Mouse (Mus musculus) kidney, postnatal 4 days (tissue): ENCODE measurements around the gene Slc13a2.

Experiments
- DNase-seq, 2 experiments: peaks; one replicate each; pipeline ENCODE4 v3.0.0; 2021; ENCODE audit warnings: mixed read lengths in 2 of 2

Slc13a2 gene

DNA sequence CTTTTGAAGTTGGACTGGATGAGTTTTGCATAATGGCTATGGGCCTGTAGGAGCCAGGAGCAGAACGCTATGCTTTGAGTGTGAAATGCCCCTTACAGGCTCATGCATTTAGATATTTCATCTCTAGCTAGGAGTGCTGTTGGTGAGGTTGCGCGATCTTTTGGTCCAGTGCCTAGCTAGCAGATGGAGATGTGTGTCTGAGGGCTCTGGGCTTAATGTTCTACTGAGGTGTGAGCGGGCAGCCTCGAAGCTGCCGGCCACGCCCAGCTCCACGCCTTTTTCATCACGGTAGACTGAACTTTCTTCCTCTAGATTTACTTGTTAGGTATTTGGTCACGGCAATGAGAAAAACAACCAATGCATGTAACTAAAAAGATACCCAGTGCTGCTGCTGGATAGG, 9.2 kb upstream of the Slc13a2 start:
- DNase-seq: peak; percentile 53 to 72

DNA sequence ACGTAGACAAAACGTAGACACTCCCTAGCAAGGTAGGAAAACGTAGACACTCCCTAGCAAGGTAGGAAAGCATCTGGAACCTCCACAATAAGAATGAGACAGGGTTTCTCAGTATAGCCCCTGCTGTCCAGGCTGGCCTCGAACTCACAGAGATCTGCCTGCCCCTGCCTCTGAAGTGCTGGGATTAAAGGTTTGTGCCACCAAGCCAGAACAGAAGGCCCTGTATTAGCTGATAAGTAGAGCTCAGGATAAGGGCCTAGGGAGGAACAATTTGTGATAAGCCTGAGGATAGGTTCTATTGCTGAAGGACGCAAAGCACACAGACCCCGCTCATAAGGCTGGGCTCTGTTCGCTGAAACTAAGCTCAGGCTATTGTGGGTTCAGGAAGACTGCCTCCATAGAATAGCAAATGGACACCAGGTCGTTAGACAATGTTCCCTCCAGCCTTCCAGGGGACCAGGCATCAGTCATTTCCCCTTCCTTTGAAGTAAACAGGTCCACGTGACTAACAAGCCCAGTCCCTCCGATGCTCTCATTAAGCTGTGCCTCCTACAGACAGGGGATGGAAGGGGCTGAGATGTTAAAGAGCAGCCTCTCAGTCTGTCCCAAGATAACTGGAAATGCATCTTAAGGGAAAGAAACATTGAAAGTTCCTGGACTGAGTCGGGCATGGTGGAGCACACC, 8.3 kb upstream of the Slc13a2 start:
- DNase-seq: no peak

DNA sequence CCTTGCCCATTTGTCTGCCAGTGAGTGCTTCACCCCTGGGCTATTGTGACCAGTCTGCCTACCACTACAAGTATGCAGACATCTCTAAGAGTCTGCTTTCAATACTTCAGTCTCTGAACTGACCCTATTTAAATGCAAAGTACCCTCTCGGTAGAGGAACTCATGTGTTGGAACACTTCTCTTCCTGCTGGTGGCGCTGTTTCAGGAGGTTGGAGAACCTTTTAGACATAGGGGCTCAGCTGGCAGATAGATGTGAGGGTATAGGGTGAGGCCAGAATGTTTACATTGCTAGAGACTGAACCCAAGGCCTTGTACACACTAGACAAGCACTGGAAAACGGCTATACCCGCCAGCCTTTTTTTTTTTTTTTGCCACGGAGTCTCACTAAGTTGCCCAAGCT, 6.3 kb upstream of the Slc13a2 start:
- DNase-seq: no peak

DNA sequence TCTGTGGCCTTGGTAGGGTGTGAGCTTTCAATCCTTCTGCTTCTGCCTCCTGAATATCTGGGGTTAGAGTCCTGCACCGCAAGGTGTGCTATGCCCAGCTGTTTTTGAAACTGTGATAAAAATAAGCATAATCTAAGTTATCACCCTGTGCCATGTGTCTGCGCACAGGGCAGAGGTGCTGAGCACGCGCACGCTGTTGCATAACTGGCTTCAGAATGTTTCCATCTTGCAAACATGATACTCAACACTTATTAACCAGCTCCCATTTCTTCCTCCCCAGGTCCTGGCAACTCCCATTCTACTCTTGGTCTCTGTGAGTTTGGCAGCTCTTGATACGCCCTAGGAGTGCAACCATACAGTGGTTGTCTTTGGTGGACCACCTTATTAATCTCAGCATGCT, 5.6 kb upstream of the Slc13a2 start:
- DNase-seq: no peak

DNA sequence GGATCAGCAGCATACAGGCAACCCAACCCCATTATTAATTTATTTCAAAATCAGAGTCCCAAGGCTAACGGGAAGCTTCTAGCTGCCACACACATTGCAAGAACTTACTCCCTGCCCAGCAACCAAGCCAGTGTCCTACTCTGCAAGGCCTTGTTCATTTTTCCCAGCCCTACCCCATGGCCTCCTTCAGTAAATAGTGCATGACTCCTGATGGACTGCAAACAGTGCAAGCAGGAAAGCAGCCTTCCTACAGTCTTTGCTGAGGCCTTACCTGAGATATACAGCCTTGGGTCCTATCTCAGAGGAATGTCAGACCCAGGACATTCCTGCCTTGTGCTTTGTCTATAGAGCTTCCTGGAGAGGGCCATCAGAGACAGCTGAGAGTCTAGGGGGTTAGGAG, 3.6 kb upstream of the Slc13a2 start:
- DNase-seq: no peak

DNA sequence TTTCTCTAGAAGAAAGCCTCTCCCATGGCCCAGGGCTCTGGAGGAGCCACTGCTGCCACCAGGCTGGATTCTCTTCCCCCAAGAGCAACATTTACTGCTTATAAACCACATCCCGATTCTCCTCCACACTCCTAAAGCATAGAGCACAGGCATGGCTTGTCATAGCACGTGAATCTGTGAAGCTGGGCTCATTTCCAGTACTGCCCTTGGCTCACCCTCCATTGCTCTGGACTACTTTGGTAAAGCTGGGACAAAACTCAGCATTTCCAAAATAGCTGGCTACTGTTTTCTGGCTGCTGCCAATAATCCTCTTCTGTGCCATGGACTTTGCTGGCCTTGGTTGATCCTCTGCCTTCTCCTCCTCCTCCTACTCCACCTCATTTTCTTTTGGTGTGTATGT, 2.3 kb upstream of the Slc13a2 start:
- DNase-seq: no peak

DNA sequence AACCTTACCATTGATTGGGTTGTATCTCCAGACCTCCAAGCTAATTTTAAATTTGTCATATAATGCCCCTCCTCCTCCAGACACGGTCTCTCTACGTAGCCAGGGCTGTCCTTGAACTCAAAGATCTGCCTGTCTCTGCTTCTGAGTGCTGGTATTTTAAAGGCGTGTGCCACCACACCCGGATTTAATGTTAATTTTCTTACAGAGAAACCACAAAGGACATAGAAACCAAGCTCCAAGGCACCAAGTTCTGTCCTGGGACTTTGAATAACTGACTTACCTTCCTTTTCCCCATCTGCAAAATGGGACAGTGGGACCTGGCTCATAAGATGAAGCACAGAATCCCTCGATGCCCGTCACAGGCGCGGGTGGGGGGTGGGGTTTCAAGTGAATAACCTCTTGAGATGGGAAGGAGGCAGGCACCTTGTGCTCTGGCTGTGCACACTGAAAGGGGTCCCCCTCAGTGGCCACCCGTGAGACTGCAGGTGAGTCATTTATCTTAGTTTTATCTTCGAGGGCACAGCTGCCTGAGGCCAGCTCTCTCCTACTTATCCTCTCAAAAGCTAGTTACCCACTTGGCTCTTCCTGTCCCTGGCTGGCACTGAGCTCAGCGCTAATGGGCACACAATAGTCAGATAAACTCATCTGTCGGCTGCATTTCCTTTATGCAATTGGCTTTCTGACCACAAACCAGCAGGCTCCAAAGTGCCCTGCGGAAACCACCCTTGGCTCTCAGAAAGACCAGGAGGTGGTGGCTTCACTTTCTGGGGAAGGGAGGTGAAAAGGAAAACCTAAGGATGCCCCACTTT, 612 bp downstream of the Slc13a2 start:
- no peak for DNase-seq

DNA sequence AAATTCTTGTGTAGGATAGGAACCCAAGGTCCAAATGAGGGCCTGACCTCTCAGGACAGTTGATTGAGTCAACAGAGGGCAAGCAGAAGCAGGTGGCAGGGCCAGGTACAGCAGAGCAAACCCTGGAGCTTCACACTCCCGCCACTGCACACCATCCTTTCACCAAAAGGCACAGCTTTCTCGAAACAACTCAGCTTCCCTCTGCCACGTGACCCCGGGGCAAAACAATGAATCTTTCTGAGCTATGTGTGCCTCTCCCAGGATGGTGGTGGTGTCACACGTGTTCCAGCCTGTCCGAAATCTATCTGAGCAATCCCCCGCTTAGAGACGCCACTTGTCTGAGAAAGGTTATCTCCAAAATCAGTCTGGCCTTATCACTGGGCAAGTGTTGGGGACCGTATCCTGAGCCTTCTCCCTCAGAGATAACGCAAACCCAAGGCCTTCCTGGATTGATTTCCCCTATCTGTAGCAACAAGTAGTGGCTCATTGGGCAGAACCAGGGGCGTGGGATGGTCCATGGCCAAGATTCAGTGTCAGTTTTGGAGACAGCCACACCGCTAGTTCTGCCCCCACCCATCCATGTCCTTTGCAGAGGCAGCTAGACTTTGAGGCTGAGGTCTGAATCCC, 1.6 kb downstream of the Slc13a2 start:
- no peak for DNase-seq

DNA sequence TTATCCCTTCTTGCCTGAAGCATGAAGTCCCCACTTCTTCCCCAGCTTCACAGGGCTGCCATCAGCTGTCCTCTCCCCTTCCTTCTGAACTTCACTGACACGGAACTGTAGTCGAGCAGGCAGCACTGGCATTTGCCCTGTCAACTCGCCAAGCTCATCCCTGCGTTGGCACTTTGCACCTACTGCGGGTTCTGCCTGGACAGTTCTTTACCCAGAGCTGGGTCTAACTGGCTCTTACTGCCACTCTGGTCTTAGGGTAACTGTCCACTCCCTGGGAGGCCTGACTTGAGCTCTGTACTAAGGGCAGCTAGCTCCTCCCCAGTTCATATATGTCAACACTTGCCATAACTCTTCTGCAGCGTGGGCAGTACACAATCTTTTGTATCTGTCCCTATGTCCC, 5.2 kb downstream of the Slc13a2 start:
- DNase-seq: peak; percentile 54 to 75

DNA sequence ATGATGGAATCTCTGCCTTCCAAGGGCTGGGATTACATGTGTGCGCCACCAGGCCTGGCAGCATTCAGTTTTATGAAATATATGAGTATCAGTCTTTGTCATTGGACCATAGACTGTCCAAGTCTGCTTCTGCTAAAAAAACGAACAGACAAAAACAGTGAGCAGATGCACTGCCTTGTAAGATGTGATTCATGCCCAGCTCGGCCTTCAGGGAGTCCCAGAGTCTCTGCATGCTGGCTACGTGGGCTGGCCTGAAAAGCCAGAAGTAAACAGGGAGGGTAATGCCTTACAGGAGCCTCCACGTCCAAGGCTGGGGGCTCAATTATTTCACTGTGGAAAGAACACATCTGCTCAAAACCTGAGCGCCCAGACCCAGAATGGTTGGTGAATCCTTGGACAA, 9.2 kb downstream of the Slc13a2 start:
- no peak for DNase-seq

DNA sequence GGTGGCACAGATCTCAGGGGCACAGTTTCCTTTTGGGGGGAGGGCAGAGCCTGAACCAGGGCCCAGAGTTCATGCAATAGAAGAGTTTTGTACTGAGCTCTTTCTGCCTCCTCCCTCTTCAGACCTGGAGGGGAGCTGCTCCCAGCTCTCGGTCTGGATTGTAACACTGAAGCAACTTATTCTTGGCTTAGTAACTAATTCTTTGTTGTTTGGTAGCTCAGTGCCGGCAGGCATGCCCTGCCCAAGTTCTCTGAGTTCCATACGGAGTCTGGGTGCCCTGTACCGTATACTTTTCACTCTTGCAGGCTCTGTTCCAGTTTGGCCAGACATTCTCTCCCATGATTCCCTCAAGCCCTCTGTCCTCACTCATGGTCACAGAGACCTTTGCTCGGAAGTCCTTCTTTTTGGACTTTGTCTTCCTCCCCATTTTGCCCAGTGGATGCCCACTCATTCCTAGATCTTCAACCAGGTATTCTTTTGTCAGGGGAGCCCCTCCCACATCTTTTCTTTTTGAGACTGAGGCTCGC, 9.6 kb downstream of the Slc13a2 start:
- DNase-seq: no peak

DNA sequence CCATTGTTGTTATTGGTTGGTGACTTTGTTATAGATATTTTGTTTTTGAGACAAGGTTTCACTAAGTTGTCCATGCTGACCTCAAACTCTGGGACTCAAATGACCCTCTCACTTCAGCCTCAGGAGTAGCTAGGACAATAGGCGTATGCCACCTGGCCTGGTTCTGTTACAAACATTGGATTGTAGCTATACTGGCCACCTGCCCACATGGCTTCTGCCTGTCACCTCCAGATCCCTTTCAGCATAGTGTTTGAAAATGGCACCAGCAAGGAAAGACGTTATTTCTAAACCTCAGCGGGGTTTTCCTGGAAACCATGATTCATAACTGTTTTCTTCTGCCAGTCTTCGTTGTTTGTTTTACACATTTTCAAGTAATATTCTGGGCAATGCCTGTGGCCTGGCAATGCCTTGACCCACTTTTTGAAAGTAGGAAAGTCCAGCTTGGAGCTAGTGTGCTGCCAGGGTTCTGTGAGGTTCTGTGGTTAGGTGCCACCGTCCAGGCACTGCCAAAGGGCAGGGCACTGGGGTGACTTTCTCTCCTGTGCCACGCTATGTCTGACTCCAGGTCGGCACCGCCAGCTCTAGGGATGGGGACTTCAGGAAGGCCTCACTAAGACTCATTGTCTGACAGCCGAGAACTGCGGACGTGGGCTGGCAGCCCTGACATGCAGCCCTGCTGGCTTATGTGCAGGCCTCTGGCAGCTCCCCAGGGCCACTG, 10.3 kb downstream of the Slc13a2 start:
- no peak for DNase-seq

DNA sequence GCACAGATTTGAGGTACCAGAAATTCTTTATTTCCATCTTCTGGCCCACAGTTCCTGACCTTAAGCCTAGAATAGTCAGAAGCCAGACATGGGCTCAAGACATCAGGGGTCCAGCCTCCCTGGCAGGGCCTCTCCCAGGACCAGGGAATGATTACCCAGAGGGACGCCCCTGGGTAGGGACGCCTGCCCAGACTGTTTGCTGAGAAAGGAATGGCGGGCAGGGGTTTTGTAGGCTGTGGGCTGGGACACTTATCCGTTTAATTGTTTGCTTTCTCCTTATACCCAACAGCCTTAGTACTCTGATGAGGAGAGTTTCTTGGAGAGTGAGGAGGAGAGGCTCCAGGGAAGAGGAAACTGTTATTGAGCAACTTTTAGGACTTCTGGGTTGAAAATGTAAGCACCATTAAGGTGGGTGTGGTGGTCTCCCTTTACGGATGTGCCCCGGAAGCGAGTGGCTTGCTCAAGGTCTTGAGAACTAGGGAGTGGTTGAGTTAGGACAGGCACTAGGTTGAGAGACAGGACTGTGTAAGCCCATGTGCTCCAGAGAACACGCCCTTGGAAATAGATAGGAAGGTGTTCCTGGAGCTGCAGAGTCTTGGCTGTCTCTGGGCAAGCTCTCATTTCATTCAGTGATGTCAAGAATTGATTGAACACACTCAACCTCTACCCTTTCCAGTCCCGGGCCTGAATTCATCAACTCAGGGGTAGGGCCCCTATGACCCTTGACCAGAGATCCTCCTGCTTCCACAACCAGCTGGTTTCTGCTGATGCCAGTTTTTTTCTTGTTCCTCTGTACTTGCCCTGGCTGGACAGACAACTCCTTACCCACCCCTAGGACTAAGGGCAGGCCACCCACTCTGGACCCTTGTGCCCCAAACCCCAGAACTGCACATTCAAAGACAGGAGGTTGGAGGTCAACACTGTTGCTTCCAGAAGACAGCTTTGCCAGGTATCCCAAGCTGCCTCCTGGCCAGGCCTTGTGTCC, 13.5 kb downstream of the Slc13a2 start:
- no peak for DNase-seq

DNA sequence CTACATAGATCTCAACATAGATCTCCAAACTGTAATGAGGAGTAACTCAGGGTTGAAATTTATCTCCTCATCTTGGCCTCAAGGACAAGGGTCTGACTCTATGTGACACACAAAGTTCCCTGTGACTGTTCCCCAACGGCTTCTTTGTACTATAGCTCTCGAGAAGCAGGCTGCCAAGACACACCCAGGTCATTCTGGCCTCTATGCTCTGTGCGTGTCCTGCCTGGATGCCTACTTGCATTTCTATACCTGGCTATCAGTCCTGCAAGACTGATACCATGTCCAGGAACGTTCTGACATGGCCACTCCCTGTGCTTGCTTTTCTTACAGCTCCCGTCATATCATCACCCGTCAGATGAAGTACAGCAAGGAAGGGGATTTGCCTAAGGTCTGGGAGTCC, 20.0 kb downstream of the Slc13a2 start:
- DNase-seq: no peak

DNA sequence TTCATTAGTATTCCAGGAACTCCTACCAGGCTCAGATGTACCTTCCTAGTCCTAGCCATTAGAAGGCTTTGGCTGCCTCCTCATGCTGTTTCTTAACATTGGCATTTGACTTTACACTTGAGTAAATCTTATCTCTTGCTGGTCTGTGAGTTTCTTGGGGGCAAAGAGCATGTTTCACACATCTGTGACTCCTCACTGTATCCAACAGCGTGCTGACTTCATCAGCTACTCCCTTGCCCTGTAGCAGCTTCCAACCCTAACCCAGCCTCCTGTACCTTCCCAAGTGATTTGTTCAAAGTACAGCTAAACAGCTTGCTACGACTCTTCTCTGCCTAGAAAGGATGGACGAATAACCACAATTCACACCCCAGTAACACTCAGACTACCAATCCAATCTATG, 20.5 kb downstream of the Slc13a2 start:
- DNase-seq: no peak

DNA sequence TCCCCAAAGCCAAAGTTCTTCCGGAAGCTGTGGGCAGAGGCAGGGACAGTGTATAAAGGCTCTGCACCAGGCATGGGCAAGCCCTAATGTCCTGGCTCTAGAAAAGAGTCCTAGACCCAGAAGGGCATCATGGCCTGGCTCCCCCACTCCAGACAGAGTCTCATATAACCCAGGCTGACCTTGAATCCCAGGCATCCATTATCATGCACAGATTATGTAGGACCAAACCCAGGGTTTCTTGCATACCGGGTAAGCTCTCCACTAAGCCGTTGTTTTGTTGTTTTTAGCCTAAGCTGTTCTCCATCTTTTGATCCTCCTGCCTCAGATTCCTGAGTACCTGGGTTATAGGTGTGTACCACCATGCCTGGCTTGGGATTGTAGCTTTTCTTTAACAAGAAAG, 21.1 kb downstream of the Slc13a2 start:
- no peak for DNase-seq

DNA sequence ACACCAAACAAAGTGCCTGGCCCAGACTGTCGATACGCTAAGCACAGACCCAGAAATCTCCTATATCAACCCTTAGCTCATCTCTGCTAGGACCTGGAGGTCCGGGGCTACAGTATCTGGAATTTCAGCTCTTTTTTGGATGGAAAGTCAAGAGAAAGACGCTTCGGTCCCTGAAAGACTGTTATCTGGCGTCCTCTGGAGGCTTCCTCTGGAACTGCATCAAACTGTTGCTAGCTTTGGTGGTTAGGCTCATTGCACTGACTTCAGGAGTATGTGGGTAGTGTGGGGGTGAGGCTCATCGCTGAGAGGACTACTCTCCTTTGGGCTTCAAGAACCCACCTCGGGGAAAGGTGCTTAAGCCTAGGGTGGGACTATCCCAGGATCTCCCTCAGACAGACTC, 22.3 kb downstream of the Slc13a2 start:
- DNase-seq: peak; percentile 88 to 89

DNA sequence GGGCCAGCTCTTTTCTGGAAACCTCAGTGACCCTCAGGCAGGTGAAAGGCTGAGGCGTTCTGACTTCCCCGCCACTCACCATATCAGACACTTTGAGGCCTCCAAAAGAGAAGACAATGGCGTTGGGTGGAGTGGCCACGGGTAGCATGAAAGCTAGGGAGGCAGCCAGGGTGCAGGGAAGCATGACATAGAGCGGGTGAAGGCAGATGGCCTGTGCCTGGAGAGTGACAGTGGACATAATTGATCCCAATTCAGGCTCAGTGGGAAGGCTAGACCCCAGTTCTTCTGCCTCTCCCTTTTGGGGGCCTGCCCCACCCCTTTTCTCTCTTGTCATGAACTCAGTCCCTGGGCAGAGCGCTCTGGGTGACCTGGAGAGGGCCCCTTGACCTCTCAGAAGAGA, 23.8 kb downstream of the Slc13a2 start:
- DNase-seq: no peak

DNA sequence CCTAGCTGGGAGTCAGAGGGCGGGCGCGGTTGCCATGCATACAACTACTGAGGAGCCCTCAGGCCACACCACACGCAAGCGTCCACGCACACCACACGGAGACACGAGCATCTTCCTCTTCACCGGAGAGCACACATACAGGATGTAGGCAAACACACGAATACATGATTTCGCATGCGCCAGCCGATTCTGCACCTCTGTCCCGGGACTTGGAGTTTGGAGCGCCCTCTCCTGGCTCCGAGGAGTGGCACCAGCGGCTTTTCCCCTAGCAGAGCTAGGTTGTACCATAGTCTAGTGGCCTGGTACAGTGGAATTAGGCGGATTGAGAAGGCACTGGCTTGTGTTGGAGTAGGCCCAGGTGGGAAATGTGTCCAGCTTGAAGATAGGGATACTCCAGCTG, 24.6 kb downstream of the Slc13a2 start:
- DNase-seq: peak; percentile 86 to 89

DNA sequence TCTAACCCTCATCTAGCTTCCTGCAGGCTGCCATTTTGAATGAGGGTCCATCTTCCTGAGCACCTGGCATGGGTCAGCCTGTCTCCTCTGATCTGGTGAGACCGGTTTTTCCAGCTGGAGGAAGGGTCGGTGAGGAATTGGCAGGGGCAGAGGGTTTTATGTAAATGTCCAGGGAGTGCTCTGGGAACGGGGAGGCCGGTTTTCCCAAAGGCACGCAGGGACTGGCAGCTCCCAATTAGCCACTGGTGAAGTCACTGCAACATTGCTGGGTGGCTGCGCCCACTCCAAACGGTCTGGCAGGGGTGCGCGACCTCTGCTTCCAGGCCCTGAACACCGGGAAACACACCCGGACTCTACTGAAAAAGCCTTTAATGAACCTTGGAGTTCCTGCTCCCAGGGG, 25.1 kb downstream of the Slc13a2 start:
- DNase-seq: peak in 1 of 2 experiments; percentile 50

DNA sequence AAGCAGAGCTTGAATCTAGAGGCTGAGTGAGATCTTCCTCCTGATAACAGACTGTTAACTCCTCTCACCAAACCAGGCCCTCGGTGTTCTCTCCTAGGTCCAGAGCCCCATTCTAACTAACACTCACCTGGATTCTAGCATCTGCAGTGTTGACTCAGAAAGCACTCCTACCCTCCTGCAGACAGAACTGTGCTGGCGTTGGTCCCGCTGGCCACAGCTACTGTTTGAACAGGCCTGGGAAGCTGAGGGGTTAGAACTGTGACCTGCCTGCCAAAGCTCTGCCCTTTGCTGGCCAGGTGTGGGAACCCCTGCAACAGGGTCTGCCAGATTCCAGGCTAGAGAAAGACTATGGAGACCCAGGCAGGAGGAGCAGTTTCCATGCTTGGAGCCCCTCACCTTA, 29.3 kb downstream of the Slc13a2 start:
- no peak for DNase-seq

DNA sequence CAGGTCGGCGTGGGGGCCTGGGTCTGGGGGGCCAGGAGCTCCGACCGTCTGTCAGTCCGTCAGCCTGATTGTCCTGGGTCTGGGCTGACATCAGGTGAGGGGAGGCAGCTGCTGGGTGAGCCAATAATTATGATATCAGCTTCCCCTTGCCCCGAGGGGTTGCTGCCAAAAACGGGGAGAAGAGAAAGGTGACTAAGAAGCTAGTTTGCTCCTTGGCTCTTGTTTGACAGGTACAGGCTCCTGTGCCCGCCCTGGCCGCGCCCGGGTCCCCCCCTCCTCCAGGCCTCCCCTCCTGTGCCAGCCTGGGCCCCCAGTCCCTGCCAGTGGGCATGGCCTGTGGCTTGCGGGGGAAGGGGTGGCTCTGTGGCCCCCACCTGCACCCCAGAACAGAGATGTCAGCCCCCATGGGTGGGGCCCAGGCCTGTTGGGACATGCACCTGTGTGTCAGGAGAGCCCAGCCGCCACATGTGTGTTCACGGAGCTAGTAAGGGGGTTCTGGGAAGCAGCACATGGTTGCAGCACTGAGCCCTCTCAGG, 35.4 kb downstream of the Slc13a2 start, which contains the start of gene Foxn1:
Gene Foxn1, minus strand, starts transcription at position 51 of the 536 bp plus-strand sequence.
- no peak for DNase-seq
